Mouse (Mus musculus) lung, embryonic 14.5 days (tissue): ENCODE results near the gene Tex19.2. TPM values are rescaled to one million over a fixed set of nuclear protein-coding genes. Genes with fewer than 3 reads are reported as not detected.

Experiments
- ATAC-seq: fragments of 200-750 bp; cut with Nextera tagmentation; 2 replicates; pipeline ENCODE4 v1.8.0; 2017; ENCODE audit warnings: mild to moderate bottlenecking, moderate TSS enrichment, moderate library complexity; ENCODE audit not compliant: insufficient read depth
- DNase-seq: peaks from one replicate; pipeline ENCODE4 v3.0.0-alpha.2; 2015
- H3K27ac ChIP-seq: fragments of 300-500 bp; sonication (generic); 2 replicates; pipeline ENCODE4 v1.5.1; 2014; ENCODE audit warnings: low read depth, mild to moderate bottlenecking, moderate library complexity
- H3K27me3 ChIP-seq: fragments of 300-500 bp; sonication (generic); 2 replicates; pipeline ENCODE4 v1.6.1; 2014; ENCODE audit warnings: low read length, control low read depth; ENCODE audit not compliant: insufficient read depth
- H3K36me3 ChIP-seq: fragments of 300-500 bp; sonication (generic); 2 replicates; pipeline ENCODE4 v1.6.1; 2014; ENCODE audit warnings: control low read depth; ENCODE audit not compliant: insufficient read depth
- H3K4me1 ChIP-seq: fragments of 300-500 bp; sonication (generic); 2 replicates; pipeline ENCODE4 v1.6.1; 2014; ENCODE audit warnings: antibody characterized with exemption, control low read depth; ENCODE audit not compliant: insufficient read depth
- H3K4me2 ChIP-seq: fragments of 300-500 bp; sonication (generic); 2 replicates; pipeline ENCODE4 v1.6.1; 2014; ENCODE audit warnings: mild to moderate bottlenecking
- H3K4me3 ChIP-seq: fragments of 300-500 bp; sonication (generic); 2 replicates; pipeline ENCODE4 v1.5.1; 2014; ENCODE audit warnings: low read depth, low read length
- H3K9ac ChIP-seq: fragments of 300-500 bp; sonication (generic); 2 replicates; pipeline ENCODE4 v1.6.1; 2014
- H3K9me3 ChIP-seq: fragments of 300-500 bp; sonication (generic); 2 replicates; pipeline ENCODE4 v1.6.1; 2016; ENCODE audit warnings: low read depth, low read length, control low read depth
- CTCF ChIP-seq: IDR thresholded peaks from 2 replicates; pipeline ENCODE4 v1.5.1; 2016; ENCODE audit warnings: antibody characterized with exemption, low read depth
- WGBS: fragments of 180-500 bp; shearing (Covaris S2); extraction: QIAGEN DNeasy Blood & Tissue Kit; methylation state at CpG from one replicate; pipeline ENCODE4 v1.1.7; 2014; 5-methylcytosine and 5-hydroxymethylcytosine counted together
- polyA plus RNA-seq: library from polyadenylated mRNA; unstranded; fragments of >200 nt; fragmentation: Nextera tagmentation; extraction: Ambion mirVana; gene quantifications from 2 replicates; pipeline ENCODE4 v1.2.1, GENCODE M21; 2014

Gene Tex19.2
- polyA plus RNA-seq, 1 experiment from 2014 or later = not detected

DNA sequence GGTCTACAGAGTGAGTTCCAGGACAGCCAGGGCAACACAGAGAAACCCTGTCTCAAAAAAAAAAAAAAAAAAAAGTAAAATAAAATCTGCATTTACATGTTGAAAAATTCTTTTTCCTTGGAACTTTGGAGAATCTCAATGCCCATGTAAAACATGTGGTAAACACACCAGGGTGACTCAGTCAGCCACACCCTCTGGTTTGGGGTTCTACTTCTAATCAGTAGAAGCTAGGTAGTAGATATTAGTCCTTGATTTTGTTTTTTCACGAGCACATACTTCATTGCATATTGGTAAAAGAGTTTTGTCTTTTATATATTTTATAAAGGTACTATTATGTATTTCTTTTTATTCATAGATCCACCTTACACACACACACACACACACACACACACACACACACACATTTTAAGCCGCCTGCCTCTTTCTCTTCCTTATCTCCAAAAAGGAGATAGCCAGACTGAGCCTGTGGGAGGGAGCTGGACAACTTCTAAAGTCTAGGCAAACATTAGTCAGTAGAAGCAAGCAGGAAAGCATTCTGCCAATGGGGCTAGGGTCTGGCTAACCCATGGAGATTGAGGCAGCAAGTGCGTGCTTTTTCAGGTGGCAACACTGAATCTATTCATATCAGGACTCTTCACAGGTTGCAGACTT is 7.2 kb upstream of the Tex19.2 start:
- TF ChIP-seq CTCF = no peak
- ATAC-seq = no peak
- DNase-seq = no peak
- H3K9me3 ChIP-seq = no peaks in the 10 kb centered on the region
- 69% methylated on average over 3 of the region's 3 CpGs for WGBS
- no peaks in the 10 kb centered on the region for H3K36me3 ChIP-seq
- H3K4me2 ChIP-seq = no peak overlapping the region
- no peaks in the 10 kb centered on the region for H3K27me3 ChIP-seq
- H3K27ac ChIP-seq = no peak overlapping the region
- H3K4me3 ChIP-seq = no peak overlapping the region
- no peaks in the 10 kb centered on the region for H3K4me1 ChIP-seq
- no peak overlapping the region for H3K9ac ChIP-seq

DNA sequence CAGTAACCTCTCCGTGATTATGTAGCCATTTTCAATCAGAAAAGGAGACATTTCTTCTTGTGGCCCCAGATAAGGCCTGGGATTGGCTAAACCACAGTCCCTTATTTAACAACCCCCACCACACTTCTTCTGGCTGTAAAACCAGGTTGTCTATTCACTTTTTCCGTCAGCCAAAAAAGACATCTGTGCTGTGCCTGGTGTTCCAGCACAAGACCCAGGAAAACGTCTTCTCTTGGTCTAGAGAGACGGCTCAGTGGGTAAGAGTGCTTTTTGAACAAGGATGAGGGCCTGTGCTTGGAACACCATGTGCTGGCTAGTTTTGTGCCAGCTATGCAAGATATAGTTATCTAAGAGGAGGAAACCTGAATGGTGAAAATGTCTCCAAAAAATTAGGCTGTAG is 5.0 kb upstream of the Tex19.2 start:
- WGBS = 85% methylated on average over 4 of the region's 4 CpGs
- Histone ChIP-seq H3K27me3 (no peaks in the 10 kb centered on the region), H3K9me3 (no peaks in the 10 kb centered on the region), H3K9ac (no peak overlapping the region), H3K4me1 (no peaks in the 10 kb centered on the region), H3K4me3 (no peak overlapping the region), H3K36me3 (no peaks in the 10 kb centered on the region), H3K27ac (no peak overlapping the region), H3K4me2 (no peak overlapping the region)
- DNase-seq = no peak
- ATAC-seq = no peak
- no peak for TF ChIP-seq CTCF

DNA sequence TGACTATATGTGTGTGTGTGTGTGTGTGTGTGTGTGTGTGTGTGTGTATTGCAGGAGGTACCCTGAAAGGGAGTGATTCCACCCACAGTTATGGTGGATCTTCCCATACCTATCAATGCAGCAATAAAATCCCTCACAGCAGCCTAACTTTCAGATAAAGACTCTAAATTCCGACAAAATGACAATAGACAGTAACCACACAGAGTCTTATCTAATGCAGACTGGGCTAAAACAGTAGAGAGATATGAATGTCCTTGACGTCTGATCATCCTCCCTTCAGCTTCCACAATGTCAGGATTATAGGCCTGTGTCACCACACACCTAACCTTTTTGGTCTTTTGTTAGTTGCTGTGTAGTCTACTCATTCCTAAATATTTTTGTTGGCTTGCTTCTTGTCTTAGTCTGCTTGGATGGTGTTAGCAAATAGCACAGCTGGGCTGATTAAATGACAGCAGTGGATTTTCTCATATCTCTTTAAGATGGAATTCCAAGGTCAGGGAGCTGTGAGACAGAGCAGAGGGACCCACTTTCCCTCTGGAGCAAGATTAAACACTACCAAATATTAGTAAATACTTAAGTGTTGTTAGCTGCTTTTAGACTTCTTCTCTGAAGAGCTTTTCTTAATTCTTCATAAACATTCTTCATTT is 3.7 kb upstream of the Tex19.2 start:
- TF ChIP-seq CTCF = no peak
- no peaks in the 10 kb centered on the region for H3K36me3 ChIP-seq

DNA sequence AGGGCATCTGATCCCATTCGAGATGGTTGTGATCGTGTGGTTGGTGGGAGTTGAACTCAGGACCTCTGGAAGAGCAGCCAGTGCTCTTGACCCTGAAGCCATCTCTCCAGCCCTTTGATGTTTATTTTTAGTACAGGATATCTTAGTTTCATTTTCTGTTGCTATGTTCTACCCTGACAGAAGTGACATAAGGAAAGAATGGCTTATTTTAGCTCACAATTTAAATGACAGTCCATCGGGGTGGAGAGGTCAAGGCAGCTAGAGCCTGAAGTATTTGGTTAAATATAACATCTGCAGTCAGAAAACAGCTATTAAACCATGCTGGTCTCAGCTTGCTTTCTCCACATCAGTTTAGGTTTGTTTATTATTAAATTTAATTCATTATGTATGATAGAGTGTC is 2.7 kb upstream of the Tex19.2 start:
- DNase-seq (peak; percentile 82), ATAC-seq (peak; percentile 63)
- Histone ChIP-seq H3K27ac (peak overlapping the region; percentile 33; the same call in 1 of the 2 replicates), H3K27me3 (no peaks in the 10 kb centered on the region), H3K4me1 (no peaks in the 10 kb centered on the region), H3K9me3 (no peaks in the 10 kb centered on the region), H3K4me2 (no peak overlapping the region), H3K9ac (no peak overlapping the region), H3K36me3 (no peaks in the 10 kb centered on the region), H3K4me3 (no peak overlapping the region)
- no peak for TF ChIP-seq CTCF
- 25% methylated on average over 3 of the region's 3 CpGs for WGBS

More for the DNA sequence above, 3.7 kb upstream of the Tex19.2 start:
- Histone ChIP-seq H3K9me3 (no peaks in the 10 kb centered on the region), H3K4me3 (no peak overlapping the region), H3K27me3 (no peaks in the 10 kb centered on the region), H3K9ac (no peak overlapping the region), H3K27ac (peak overlapping the region; percentile 78), H3K4me1 (no peaks in the 10 kb centered on the region), H3K4me2 (no peak overlapping the region)
- DNase-seq (peak; percentile 79), ATAC-seq (peak; percentile 77)
- WGBS = 19% methylated on average over 2 of the region's 2 CpGs

DNA sequence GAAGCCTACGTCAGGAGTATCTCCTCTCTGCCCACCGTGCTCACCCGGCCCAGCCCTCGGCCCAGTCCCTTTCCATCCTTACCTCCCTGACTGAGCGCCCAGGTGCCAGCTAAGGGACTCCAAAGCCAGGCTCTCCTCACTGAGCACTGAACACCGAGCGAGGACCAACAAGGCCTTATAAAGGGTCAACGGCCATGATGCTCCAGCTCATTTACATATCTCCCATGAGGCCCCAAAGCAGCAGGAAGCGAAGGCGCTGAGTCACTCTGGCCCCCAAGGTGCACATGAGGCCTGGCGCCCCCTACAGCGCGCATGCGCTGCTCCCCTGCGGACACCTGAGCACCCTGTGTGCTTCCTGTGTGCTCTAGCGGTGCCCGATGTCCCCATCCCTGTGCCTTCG is 371 bp downstream of the Tex19.2 start:
- no peak overlapping the region for H3K4me3 ChIP-seq
- no peaks in the 10 kb centered on the region for H3K9me3 ChIP-seq
- H3K4me1 ChIP-seq = no peaks in the 10 kb centered on the region
- H3K27me3 ChIP-seq = no peaks in the 10 kb centered on the region
- H3K4me2 ChIP-seq = no peak overlapping the region
- 91% methylated on average over 18 of the region's 18 CpGs for WGBS
- ATAC-seq = no peak
- no peaks in the 10 kb centered on the region for H3K36me3 ChIP-seq
- DNase-seq = no peak
- H3K27ac ChIP-seq = no peak overlapping the region
- no peak overlapping the region for H3K9ac ChIP-seq
- no peak; the same call in 1 of the 2 replicates for TF ChIP-seq CTCF

DNA sequence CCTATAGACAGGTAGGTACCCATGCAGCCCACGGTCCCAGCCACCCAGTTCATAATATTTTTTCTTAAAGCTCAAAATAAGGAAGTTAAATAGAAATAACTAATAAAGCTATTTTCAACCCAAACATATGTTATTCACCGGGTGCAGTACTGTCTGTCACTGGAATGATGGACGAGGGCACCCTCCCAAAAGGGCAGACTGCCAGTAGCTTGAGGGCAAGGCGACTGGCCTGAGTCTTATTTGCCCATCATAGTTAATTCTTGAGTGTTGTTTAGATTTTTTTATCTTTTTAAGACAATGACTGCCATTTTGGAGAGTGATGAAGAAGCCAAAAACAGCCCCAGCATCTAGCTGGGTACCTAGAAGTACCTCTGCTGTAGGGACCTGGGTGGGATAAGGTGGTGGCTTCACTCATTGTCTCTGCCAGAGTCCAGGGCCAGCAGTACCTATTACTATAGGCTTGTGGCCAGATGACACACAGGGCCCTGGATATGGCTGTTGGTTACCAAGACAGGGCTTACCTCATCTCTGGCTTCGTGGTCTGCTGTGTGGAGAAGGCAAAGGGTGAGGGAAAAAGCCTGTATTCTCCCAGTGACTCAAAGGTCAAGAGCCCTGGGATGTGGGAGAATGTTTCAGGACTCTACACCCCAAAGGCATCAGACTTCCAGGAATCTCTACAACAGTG is 6.2 kb downstream of the Tex19.2 start:
- no peaks in the 10 kb centered on the region for H3K36me3 ChIP-seq
- no peak overlapping the region for H3K27ac ChIP-seq
- H3K4me1 ChIP-seq = peaks cover 8% of the 10 kb centered on the region
- no peak overlapping the region for H3K4me2 ChIP-seq
- TF ChIP-seq CTCF = no peak
- no peak overlapping the region for H3K4me3 ChIP-seq
- DNase-seq (no peak), ATAC-seq (no peak)
- no peaks in the 10 kb centered on the region for H3K9me3 ChIP-seq
- H3K27me3 ChIP-seq = no peaks in the 10 kb centered on the region
- H3K9ac ChIP-seq = no peak overlapping the region
- 61% methylated on average over 5 of the region's 5 CpGs for WGBS

DNA sequence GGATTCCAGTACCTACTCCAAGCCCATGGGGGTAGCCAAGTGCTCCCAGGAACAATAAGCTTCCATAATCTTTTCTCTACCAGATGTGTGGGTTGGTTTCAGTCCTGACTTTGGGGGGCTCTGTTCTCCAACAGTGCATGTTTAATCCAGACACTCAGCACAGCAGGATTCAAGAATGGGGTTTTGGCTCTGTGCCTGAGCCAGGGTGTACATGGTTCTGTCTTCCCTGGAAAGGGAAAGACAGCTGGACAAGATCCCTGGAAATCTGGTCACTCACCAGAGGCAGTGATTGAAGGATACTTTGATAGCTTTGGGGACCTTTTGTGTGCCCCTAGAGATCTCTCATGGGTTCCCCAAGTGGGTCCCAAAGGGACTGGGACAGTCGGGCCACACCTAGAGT is 6.9 kb downstream of the Tex19.2 start:
- H3K9ac ChIP-seq = no peak overlapping the region
- H3K4me2 ChIP-seq = no peak overlapping the region
- no peak for TF ChIP-seq CTCF
- H3K27ac ChIP-seq = no peak overlapping the region
- H3K9me3 ChIP-seq = no peaks in the 10 kb centered on the region
- no peaks in the 10 kb centered on the region for H3K27me3 ChIP-seq
- no peak overlapping the region for H3K4me3 ChIP-seq
- H3K4me1 ChIP-seq = peaks cover 8% of the 10 kb centered on the region
- 52% methylated on average over 1 of the region's 1 CpGs for WGBS
- no peak for ATAC-seq
- no peaks in the 10 kb centered on the region for H3K36me3 ChIP-seq
- DNase-seq = peak; percentile 60
